Mouse (Mus musculus): ENCODE data around the gene Olfr191.

DNA sequence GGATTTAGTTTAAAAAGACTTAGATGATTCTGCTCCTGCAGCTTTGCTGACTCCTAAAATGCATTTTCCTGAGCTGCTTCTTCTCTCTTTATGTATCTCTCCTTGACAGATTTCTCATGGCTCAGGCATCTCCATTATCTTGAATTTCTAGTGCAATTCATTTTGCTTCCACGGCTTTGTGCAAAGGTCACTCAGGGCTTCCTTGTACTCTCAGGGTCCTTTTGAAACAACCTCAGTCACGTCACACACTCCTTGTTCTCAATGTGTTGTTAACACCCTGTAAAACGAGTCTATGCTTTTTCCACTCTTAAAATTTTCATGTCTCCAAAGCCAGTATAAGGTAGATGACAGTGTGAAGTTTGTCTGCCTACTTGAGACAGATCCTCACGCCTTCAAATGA lies 42.0 kb downstream of the Olfr191 start:
- no peak for TF ChIP-seq CTCF (IDR thresholded peaks at IDR 0.05)
- no peak for TF ChIP-seq EP300 (IDR thresholded peaks at IDR 0.05)
